ENCODE assay signal across 22 mouse cellular contexts in the genomic region with DNA sequence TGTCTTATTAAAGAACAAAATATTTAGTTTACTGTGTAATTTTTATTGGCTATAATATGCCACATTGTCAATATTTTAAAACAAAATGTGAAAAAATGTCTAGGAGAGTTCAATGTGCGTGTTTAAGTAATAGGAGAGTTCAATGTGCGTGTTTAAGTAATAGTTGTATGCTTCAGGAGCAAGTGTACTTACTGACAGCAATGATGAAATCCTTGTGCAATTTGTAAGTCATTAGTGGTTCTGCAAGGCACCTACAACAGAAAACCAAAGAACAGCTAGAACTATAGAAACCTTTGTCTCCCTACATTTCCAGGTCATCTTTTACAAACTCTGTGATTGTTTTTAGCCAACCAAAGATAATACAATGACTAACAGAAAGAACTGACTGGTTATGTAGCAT. TPM values are rescaled to one million over a fixed set of nuclear protein-coding genes. Genes with fewer than 3 reads are reported as not detected.
DNase-seq lines count a peak whose midpoint lies in the region; ATAC-seq and TF ChIP-seq lines count a peak whose summit lies in the region.
"Had no signal": no experiment of that assay in that cellular context is flagged by ENCODE, and none has a peak within 500 bp of the region (broad histone marks: within the 10 kb centered on the region; RNA-seq: fewer than 3 reads in every experiment).

No protein-coding gene starts in this region.

- H3K9ac ChIP-seq in liver, postnatal 0 days (replicated peaks) = no peak overlapping the region
- H3K9ac ChIP-seq in liver, embryonic 11.5 days (ENCODE audit: low read depth, low read length) = no peak overlapping the region
- no peak overlapping the region for H3K9ac ChIP-seq in forebrain, embryonic 11.5 days (ENCODE audit: low read length)

- H3K9me3 ChIP-seq in liver, postnatal 0 days (ENCODE audit: low read length) = no peaks in the 10 kb centered on the region
- H3K9me3 ChIP-seq in liver, embryonic 11.5 days (ENCODE audit: control insufficient read depth, low read length) = no peaks in the 10 kb centered on the region
- H3K9me3 ChIP-seq in forebrain, embryonic 11.5 days (ENCODE audit: control insufficient read depth, low read length) = no peaks in the 10 kb centered on the region
- H3K9me3 ChIP-seq: G1E had no signal

- DNase-seq in liver, postnatal 0 days = no peak
- DNase-seq in liver, embryonic 11.5 days (ENCODE audit: low spot score) = no peak
- DNase-seq in fat pad, adult 2 months (ENCODE audit: extremely low read depth, low read depth, low spot score) = peak; percentile 7
- no peak for DNase-seq in left cerebral cortex, adult 11 months (ENCODE audit: low spot score)
- no peak for DNase-seq in forebrain, embryonic 11.5 days (ENCODE audit: low spot score)
- DNase-seq: adrenal gland, adult 2 months; adrenal gland, adult 8-10 months; adrenal gland, postnatal 10 days; adrenal gland, postnatal 14 days; adrenal gland, postnatal 25 days; adrenal gland, postnatal 36 days; B cell, adult 2 months; cerebellum, adult 11 months; cerebellum, adult 11-12 months; cerebellum, adult 18-20 months had no signal

- H3K4me2 ChIP-seq in liver, postnatal 0 days (ENCODE audit: low read depth, low read length) = no peak overlapping the region
- no peak overlapping the region for H3K4me2 ChIP-seq in liver, embryonic 11.5 days
- no peak overlapping the region for H3K4me2 ChIP-seq in myocyte (ENCODE audit: low read depth)
- H3K4me2 ChIP-seq in forebrain, embryonic 11.5 days (ENCODE audit: low read depth, low read length, severe bottlenecking) = no peak overlapping the region

- H3K27me3 ChIP-seq in liver, postnatal 0 days (ENCODE audit: insufficient read depth, low read length) = no peaks in the 10 kb centered on the region
- H3K27me3 ChIP-seq in liver, embryonic 11.5 days (replicated peaks; ENCODE audit: control insufficient read depth, insufficient read depth, low read length) = no peaks in the 10 kb centered on the region
- H3K27me3 ChIP-seq in myocyte (ENCODE audit: control insufficient read depth, insufficient read depth, insufficient read length) = no peaks in the 10 kb centered on the region
- no peaks in the 10 kb centered on the region for H3K27me3 ChIP-seq in forebrain, embryonic 11.5 days (ENCODE audit: control insufficient read depth, insufficient read depth, low read length)
- H3K27me3 ChIP-seq: CH12.LX, Patski had no signal

- no peak for TF ChIP-seq CTCF in liver, postnatal 0 days (IDR thresholded peaks at IDR 0.05; ENCODE audit: low read depth)

- H3K27ac ChIP-seq in liver, postnatal 0 days (ENCODE audit: low read depth) = no peak overlapping the region
- no peak overlapping the region for H3K27ac ChIP-seq in liver, embryonic 11.5 days (ENCODE audit: low read depth, low read length)
- no peak overlapping the region for H3K27ac ChIP-seq in forebrain, embryonic 11.5 days (ENCODE audit: low read depth, low read length)

- no peak for TF ChIP-seq POLR2A in myocyte (IDR thresholded peaks at IDR 0.05; ENCODE audit: insufficient read length, low read depth)

- WGBS in liver, postnatal 0 days (ENCODE audit: insufficient replicate concordance) = 52% methylated on average over 2 of the region's 2 CpGs
- WGBS in liver, embryonic 11.5 days = 83% methylated on average over 2 of the region's 2 CpGs
- WGBS in forebrain, embryonic 11.5 days = 92% methylated on average over 2 of the region's 2 CpGs

- H3ac ChIP-seq in myocyte (ENCODE audit: control insufficient read depth, insufficient read length) = no peak overlapping the region

- H3K79me2 ChIP-seq in myocyte (ENCODE audit: control insufficient read depth, insufficient read depth) = no peaks in the 10 kb centered on the region

- H3K4me1 ChIP-seq in liver, postnatal 0 days (ENCODE audit: insufficient read depth) = no peaks in the 10 kb centered on the region
- H3K4me1 ChIP-seq in liver, embryonic 11.5 days (replicated peaks; ENCODE audit: control insufficient read depth, insufficient read depth, low read length) = no peaks in the 10 kb centered on the region
- no peaks in the 10 kb centered on the region for H3K4me1 ChIP-seq in forebrain, embryonic 11.5 days (replicated peaks; ENCODE audit: control insufficient read depth, insufficient read depth, low read length)

- TF ChIP-seq EP300 in liver, postnatal 0 days (IDR thresholded peaks at IDR 0.05; ENCODE audit: low read depth) = no peak

- H3K36me3 ChIP-seq in liver, postnatal 0 days (replicated peaks; ENCODE audit: insufficient read depth, low read length) = 0 out of 2 replicates have a peak, but pooled peaks cover 2% of the 10 kb centered on the region
- H3K36me3 ChIP-seq in liver, embryonic 11.5 days (ENCODE audit: control insufficient read depth, insufficient read depth, low read length) = no peaks in the 10 kb centered on the region; the same call in 1 of the 2 replicates
- peaks cover 55% of the 10 kb centered on the region for H3K36me3 ChIP-seq in myocyte (ENCODE audit: control insufficient read depth, insufficient read depth)
- no peaks in the 10 kb centered on the region for H3K36me3 ChIP-seq in forebrain, embryonic 11.5 days (ENCODE audit: control insufficient read depth, insufficient read depth, low read length)
- H3K36me3 ChIP-seq: G1E had no signal

- ATAC-seq in liver, postnatal 0 days = peak; percentile 61
- ATAC-seq in liver, embryonic 11.5 days (replicated peaks; ENCODE audit: low FRiP score) = no peak
- ATAC-seq in forebrain, embryonic 11.5 days (replicated peaks; ENCODE audit: low FRiP score) = no peak
- ATAC-seq: activated CD4-positive, CD25-positive, alpha-beta regulatory T cell, adult 4 months; CD4-positive, CD25-positive, alpha-beta regulatory T cell, adult 4 months; Patski had no signal

- no peak overlapping the region for H3K4me3 ChIP-seq in liver, postnatal 0 days (ENCODE audit: low read depth, low read length)
- H3K4me3 ChIP-seq in liver, embryonic 11.5 days (ENCODE audit: low read depth, low read length) = no peak overlapping the region
- no peak overlapping the region for H3K4me3 ChIP-seq in myocyte
- no peak overlapping the region for H3K4me3 ChIP-seq in forebrain, embryonic 11.5 days (ENCODE audit: low read depth, low read length)

TF ChIP-seq in myocyte, 11 proteins besides CTCF, POLR2A, EP300 and RAD21:
- TF ChIP-seq TCF3 (IDR thresholded peaks at IDR 0.05; ENCODE audit: insufficient read length, low read depth) (no peak), CEBPB (IDR thresholded peaks at IDR 0.05; ENCODE audit: insufficient read depth, poor library complexity, severe bottlenecking) (peak; percentile 55)

RNA-seq across cellular contexts. Expression of a gene that starts 43.5 kb away (rescaled TPM):
- polyA plus RNA-seq in liver, postnatal 0 days (2015; fragmentation: Nextera tagmentation; extraction: Ambion mirVana) = not detected in 2 replicates
- polyA plus RNA-seq in liver, embryonic 11.5 days (2014; fragmentation: Nextera tagmentation; extraction: Ambion mirVana) = not detected in 2 replicates
- not detected for polyA plus RNA-seq in myocyte (2012; fragmentation: generic; extraction: Trizol)
- 0.11 TPM in 1 of 2 replicates, not detected in the other for polyA plus RNA-seq in forebrain, embryonic 11.5 days (2014; fragmentation: Nextera tagmentation; extraction: Ambion mirVana)
- polyA plus RNA-seq: adrenal gland, adult 2 months; C2C12; CD4-positive, CD25-positive, alpha-beta regulatory T cell, adult 4 months; G1E; Patski had no signal
